Mouse (Mus musculus) liver, adult 2 months (tissue): ENCODE results near the gene Zbtb42. TPM values are rescaled to one million over a fixed set of nuclear protein-coding genes. Genes with fewer than 3 reads are reported as not detected.

ENCODE experiments used
- DNase-seq: peaks from one replicate; pipeline ENCODE4 v3.0.0-alpha.2; 2011; ENCODE audit warnings: low read depth, low spot score; ENCODE audit errors: extremely low read depth
- H3K27ac ChIP-seq: fragments of 200-500 bp; replicated peaks from 2 replicates; pipeline ENCODE4 v1.5.1; 2012; ENCODE audit warnings: low read depth, mild to moderate bottlenecking, control low read depth, inconsistent platforms, low read length; ENCODE audit not compliant: insufficient read depth
- H3K27me3 ChIP-seq: fragments of 200-500 bp; 2 replicates; pipeline ENCODE4 v1.6.1; 2012; ENCODE audit warnings: mild to moderate bottlenecking, moderate library complexity, low read length, inconsistent platforms; ENCODE audit not compliant: control insufficient read depth, insufficient read depth
- H3K36me3 ChIP-seq: fragments of 200-500 bp; 2 replicates; pipeline ENCODE4 v1.6.1; 2012; ENCODE audit warnings: low read length, inconsistent platforms; ENCODE audit not compliant: control insufficient read depth, insufficient read depth
- H3K4me1 ChIP-seq: fragments of 200-500 bp; 2 replicates; pipeline ENCODE4 v1.6.1; 2011; ENCODE audit warnings: low read length; ENCODE audit not compliant: control insufficient read depth, insufficient read depth
- H3K4me3 ChIP-seq: fragments of 200-500 bp; 2 replicates; pipeline ENCODE4 v1.5.1; 2011; ENCODE audit warnings: low read depth, mild to moderate bottlenecking, control low read depth, low read length, moderate library complexity; ENCODE audit not compliant: insufficient read depth
- H3K79me2 ChIP-seq: fragments of 200-500 bp; 2 replicates; pipeline ENCODE4 v1.6.1; 2012; ENCODE audit warnings: inconsistent platforms, mild to moderate bottlenecking, low read length, moderate library complexity; ENCODE audit not compliant: control insufficient read depth, insufficient read depth
- H3K9ac ChIP-seq: fragments of 200-500 bp; 2 replicates; pipeline ENCODE4 v1.6.1; 2012; ENCODE audit warnings: low read depth, mild to moderate bottlenecking, control low read depth, inconsistent platforms, low read length
- CTCF ChIP-seq: fragments of 200-500 bp; IDR thresholded peaks from 2 replicates; pipeline ENCODE4 v1.5.1; 2011; ENCODE audit warnings: low read depth, low read length, control low read depth
- POLR2A ChIP-seq: fragments of 200-500 bp; IDR thresholded peaks from 2 replicates; pipeline ENCODE4 v1.6.1; 2011; ENCODE audit warnings: low read length, control low read depth; ENCODE audit not compliant: insufficient read depth; ENCODE audit errors: extremely low read depth
- WGBS: fragments of 180-500 bp; shearing (Covaris S2); methylation state at CpG from one replicate; pipeline ENCODE4 v1.1.7; 2018; 5-methylcytosine and 5-hydroxymethylcytosine counted together
- polyA plus RNA-seq: library from polyadenylated mRNA; depleted of rRNA; stranded (reverse); fragments of >200 nt; gene quantifications from 2 replicates; pipeline ENCODE4 v1.2.3, GENCODE M21; 2012
- total RNA-seq: library from RNA; depleted of rRNA; stranded (reverse); fragments of >200 nt; gene quantifications from 2 replicates; pipeline ENCODE4 v1.2.3, GENCODE M21; 2014

The Zbtb42 gene
- total and polyA plus RNA-seq, 2 experiments, result 0.83 to 7.9 TPM

DNA sequence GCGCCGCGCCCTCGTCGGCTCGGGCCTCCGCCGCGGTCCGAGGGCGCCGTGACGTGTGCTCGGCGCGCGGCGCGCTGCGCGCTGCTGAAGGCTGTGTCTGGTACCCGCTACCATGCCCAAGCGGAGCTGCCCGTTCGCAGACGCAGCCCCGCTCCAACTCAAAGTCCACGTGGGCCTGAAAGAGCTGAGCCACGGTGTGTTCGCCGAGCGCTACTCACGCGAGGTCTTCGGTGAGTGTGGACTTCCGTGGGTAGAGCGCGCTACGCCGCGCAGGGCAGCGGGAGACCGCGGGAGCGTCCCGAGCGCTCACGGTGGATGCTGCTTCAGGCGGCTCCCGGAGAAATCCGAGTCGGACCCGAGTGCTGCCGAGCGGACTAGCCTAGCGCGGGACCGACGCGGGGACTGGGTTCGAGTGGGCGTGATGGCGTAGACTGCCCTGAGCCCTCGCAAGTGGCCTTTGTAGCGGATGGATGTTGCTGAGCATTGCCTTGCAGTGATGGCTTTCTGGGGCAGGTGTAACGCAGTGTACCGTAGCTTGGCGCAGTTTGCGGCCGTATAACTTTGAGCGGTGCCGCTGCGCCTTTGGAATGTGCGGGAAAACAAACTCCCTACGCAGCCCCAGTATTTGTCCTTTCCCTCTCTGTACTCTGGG is 33.6 kb upstream of the Zbtb42 start:
- no peaks in the 10 kb centered on the region for H3K27me3 ChIP-seq
- peak overlapping the region; percentile 72 for H3K9ac ChIP-seq
- H3K4me3 ChIP-seq, result peak overlapping the region; percentile 70
- no peak for DNase-seq
- no peaks in the 10 kb centered on the region for H3K36me3 ChIP-seq
- under 1% methylated on average over 75 of the region's 75 CpGs for WGBS
- no peaks in the 10 kb centered on the region for H3K79me2 ChIP-seq
- H3K27ac ChIP-seq, result peak overlapping the region; percentile 19; the same call in 1 of the 2 replicates
- TF ChIP-seq POLR2A (peak; percentile 68), CTCF (no peak)
- H3K4me1 ChIP-seq, result peaks cover 11% of the 10 kb centered on the region

DNA sequence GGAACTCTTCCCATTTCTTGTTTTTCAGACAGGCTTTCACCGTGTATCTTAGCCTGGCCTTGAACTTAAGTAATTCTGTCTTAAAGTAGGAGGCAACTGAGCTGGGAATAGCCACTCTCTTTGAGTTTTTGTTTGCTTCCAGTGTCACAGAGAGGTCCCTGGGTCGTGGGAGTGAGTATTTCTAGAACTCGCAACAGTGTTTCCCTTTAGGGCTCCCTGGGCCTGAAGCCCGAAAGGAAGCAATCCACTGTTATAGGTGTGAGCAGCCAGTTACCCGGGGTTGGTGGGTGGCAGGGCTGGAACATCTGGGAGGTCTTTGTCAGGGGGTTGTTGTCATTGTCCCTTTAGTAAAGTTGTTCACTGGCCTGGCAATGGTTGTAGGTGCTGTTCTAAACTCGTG is 32.5 kb upstream of the Zbtb42 start:
- Histone ChIP-seq H3K9ac (no peak overlapping the region), H3K79me2 (no peaks in the 10 kb centered on the region), H3K27me3 (no peaks in the 10 kb centered on the region), H3K4me3 (no peak overlapping the region), H3K27ac (no peak overlapping the region), H3K4me1 (peaks cover 8% of the 10 kb centered on the region), H3K36me3 (no peaks in the 10 kb centered on the region)
- WGBS, result 75% methylated on average over 6 of the region's 6 CpGs
- TF ChIP-seq CTCF (no peak), POLR2A (no peak)
- DNase-seq, result no peak

DNA sequence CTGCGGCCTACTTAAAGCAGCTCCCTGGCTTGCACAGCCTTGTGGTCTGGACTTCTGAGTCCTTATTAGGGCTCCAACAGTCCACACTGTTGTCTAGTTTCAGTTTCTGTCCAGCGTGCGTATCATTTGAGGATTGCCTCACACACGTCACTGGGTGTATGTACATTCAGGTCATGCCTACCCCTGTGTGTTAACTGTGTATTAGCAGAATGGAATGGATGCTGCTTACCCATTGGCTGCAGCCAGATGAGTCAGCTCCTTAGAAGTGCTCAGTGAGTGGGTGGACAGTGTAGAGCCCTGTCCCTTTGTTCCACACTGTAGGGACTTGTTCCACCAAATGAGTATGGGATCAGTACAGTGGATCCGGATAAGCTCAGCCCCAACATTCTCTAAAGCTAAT is 30.5 kb upstream of the Zbtb42 start:
- no peaks in the 10 kb centered on the region for H3K36me3 ChIP-seq
- TF ChIP-seq CTCF (no peak), POLR2A (no peak)
- WGBS, result 87% methylated on average over 5 of the region's 5 CpGs
- no peak overlapping the region for H3K27ac ChIP-seq
- H3K79me2 ChIP-seq, result no peaks in the 10 kb centered on the region
- DNase-seq, result no peak
- no peak overlapping the region for H3K9ac ChIP-seq
- peaks cover 5% of the 10 kb centered on the region; the same call in 1 of the 2 replicates for H3K4me1 ChIP-seq
- H3K27me3 ChIP-seq, result no peaks in the 10 kb centered on the region
- H3K4me3 ChIP-seq, result no peak overlapping the region

DNA sequence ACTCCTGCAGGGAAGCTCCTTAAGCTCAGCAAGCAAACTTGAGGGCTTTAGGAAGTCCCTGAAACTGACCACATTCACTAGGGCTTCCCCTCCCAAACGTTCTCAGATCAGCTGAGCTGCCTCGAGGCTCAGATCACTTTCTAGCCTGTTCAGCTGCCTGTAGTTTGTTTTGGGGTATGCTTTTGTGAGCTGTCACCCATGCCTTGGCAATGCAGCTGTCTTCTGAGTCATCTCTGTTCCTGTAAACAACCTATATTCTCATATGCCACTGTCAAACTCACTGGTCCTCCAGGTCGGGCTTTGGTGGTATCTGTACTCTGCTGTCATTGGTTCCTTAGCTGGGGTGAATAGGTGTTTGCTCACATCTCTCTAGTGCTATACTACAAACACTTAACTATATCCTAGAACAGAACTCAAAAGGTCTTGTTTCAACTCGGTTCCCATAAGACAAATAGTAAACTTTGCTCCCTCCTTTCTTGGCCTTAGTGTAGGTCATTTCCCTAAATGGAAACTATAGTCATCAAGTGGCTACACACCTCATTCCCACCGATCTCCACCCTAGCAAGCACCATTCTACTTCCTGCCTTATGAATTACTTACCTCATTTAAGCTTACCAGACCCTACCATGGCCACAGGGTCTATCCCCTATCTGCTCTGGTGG is 26.7 kb upstream of the Zbtb42 start:
- H3K36me3 ChIP-seq, result no peaks in the 10 kb centered on the region; the same call in 1 of the 2 replicates
- no peak overlapping the region for H3K4me3 ChIP-seq
- no peak overlapping the region for H3K9ac ChIP-seq
- TF ChIP-seq POLR2A, result no peak
- TF ChIP-seq CTCF, result no peak
- no peaks in the 10 kb centered on the region for H3K79me2 ChIP-seq
- DNase-seq, result no peak
- no peaks in the 10 kb centered on the region for H3K27me3 ChIP-seq
- H3K4me1 ChIP-seq, result no peaks in the 10 kb centered on the region
- no peak overlapping the region for H3K27ac ChIP-seq
- 79% methylated on average over 5 of the region's 5 CpGs for WGBS

- Histone ChIP-seq H3K79me2 (no peaks in the 10 kb centered on the region), H3K36me3 (peaks cover 4% of the 10 kb centered on the region; the same call in 1 of the 2 replicates), H3K27ac (no peak overlapping the region), H3K27me3 (no peaks in the 10 kb centered on the region), H3K4me1 (no peaks in the 10 kb centered on the region), H3K9ac (no peak overlapping the region), H3K4me3 (no peak overlapping the region)
- TF ChIP-seq CTCF, result peak; percentile 86
- TF ChIP-seq POLR2A, result no peak
- DNase-seq, result peak; percentile 71
- 44% methylated on average over 7 of the region's 7 CpGs for WGBS
These were observed 25.3 kb upstream of the Zbtb42 start for GRCm38 (mm10) chr12:112653157-112653824.

DNA sequence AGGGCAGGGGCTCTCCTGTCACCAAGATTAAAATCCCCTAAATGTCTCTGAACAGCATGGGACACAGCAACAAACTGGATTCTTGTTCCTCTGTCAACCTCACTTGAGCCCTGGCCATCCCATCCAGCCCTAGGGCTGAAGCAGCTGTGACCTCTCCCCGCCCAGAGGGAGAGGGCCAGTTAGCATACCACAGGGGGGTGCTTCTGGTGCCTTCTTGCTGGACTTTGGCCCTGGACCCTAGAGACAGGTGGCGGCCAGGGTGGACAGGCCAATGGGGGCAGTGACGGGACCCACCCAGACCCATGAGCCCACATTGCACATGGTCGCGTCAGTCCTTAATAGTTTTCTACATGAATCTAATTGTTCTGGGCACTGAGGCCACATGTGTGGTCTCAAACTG is 24.6 kb upstream of the Zbtb42 start:
- no peaks in the 10 kb centered on the region for H3K27me3 ChIP-seq
- no peaks in the 10 kb centered on the region for H3K79me2 ChIP-seq
- no peak for DNase-seq
- WGBS, result 96% methylated on average over 5 of the region's 5 CpGs
- no peak overlapping the region for H3K27ac ChIP-seq
- no peak overlapping the region for H3K4me3 ChIP-seq
- peaks cover 4% of the 10 kb centered on the region; the same call in 1 of the 2 replicates for H3K36me3 ChIP-seq
- no peak for TF ChIP-seq CTCF
- no peak for TF ChIP-seq POLR2A
- no peak overlapping the region for H3K9ac ChIP-seq
- no peaks in the 10 kb centered on the region for H3K4me1 ChIP-seq
